Mouse (Mus musculus) testis, postnatal 14 days (tissue): Measurements from ENCODE around the gene Atp1a3.

Experiments used
- DNase-seq: peaks from one replicate; pipeline ENCODE4 v3.0.0; 2021; ENCODE audit warnings: low spot score

Atp1a3 gene

GRCm38 (mm10) chr7:24964288-24964687, 41.5 kb downstream of the Atp1a3 start:
- no peak for DNase-seq

- DNase-seq, result no peak
These were observed 50.5 kb downstream of the Atp1a3 start for GRCm38 (mm10) chr7:24955226-24955625.

- no peak for DNase-seq
These were observed 51.3 kb downstream of the Atp1a3 start for GRCm38 (mm10) chr7:24954450-24954849.

GRCm38 (mm10) chr7:24953966-24954365, 51.8 kb downstream of the Atp1a3 start:
- no peak for DNase-seq

GRCm38 (mm10) chr7:24949958-24950623, 55.7 kb downstream of the Atp1a3 start:
- DNase-seq, result no peak

- DNase-seq, result no peak
These were observed 57.0 kb downstream of the Atp1a3 start for GRCm38 (mm10) chr7:24948774-24949173.

- DNase-seq, result no peak
These were observed 58.3 kb downstream of the Atp1a3 start for GRCm38 (mm10) chr7:24947316-24948048.

GRCm38 (mm10) chr7:24944257-24944950, 61.4 kb downstream of the Atp1a3 start, which contains the start of gene Gm4881:
Gm4881 (minus strand) TSS chr7:24944494.
- no peak for DNase-seq

GRCm38 (mm10) chr7:24943641-24944040, 62.1 kb downstream of the Atp1a3 start:
- DNase-seq, result no peak

- no peak for DNase-seq
These were observed 74.1 kb downstream of the Atp1a3 start for GRCm38 (mm10) chr7:24931651-24932050.

GRCm38 (mm10) chr7:24930475-24930874, 75.3 kb downstream of the Atp1a3 start:
- no peak for DNase-seq
